Mouse (Mus musculus) embryonic fibroblast, embryonic 13.5 days (primary cell): ENCODE results near the gene Tbc1d13.

Experiments used
- CTCF ChIP-seq: IDR thresholded peaks from 2 replicates; pipeline ENCODE4 v1.5.1; 2011; ENCODE audit warnings: mild to moderate bottlenecking, control low read depth, low read length, moderate library complexity, borderline replicate concordance; ENCODE audit not compliant: insufficient read depth
- POLR2A ChIP-seq: IDR thresholded peaks from 2 replicates; pipeline ENCODE4 v1.6.1; 2011; ENCODE audit warnings: low read depth, mild to moderate bottlenecking, control low read depth, low read length, moderate library complexity

DNA sequence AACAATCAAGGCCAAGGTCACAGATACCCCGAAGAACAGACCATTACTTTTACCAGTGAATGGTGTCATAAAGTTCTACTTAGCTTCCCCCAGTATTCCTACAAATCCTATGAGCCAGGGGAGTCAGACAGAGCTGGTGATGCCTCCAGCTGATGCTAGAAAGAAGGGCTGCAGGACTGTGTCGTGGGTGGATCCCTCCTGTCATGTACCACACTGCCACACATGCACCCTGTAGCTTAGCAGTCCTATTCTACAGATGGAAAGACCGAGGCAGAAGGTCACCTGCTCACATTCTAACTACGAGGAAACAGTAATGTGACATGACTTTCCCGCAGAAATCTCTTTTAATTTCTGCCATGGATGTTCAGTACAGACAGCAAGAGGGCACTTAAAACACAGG lies 10.8 kb upstream of the Tbc1d13 start:
- TF ChIP-seq POLR2A (no peak), CTCF (no peak)
